Mouse (Mus musculus): Measurements from ENCODE around the gene Etv6. TPM values are rescaled to one million over a fixed set of nuclear protein-coding genes. Genes with fewer than 3 reads are reported as not detected.

Gene Etv6
- polyA plus RNA-seq, 1 experiment, result 16.3 TPM

DNA sequence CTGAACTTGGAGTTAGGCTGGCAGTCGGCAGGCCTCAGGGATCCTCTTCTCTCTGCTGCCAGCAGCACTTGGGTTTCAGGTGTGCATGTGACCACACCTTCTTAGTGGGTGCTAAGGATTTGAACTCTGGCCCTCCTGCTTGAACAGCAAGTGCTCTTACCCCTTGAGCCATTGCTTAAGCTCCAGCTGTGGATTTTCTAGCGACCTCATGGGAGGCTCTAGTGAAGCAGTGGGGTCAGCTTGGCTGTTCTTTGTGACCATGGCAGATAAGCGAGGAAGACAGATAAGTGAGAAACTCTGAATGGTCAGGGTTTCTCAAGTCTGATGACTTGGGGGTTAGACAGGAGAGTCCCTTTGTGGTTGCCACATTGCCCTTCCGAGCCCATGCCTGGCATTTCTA lies 55.4 kb downstream of the Etv6 start:
- H3K4me1 ChIP-seq (ENCODE audit: control insufficient read depth, insufficient read depth, low read length), result peaks cover 5% of the 10 kb centered on the region; the same call in 1 of the 2 replicates
- no peak overlapping the region for H3K4me3 ChIP-seq (ENCODE audit: insufficient read depth, low read depth, low read length)
- 85% methylated on average over 4 of the region's 4 CpGs for WGBS
- TF ChIP-seq POLR2A (IDR thresholded peaks at IDR 0.05; ENCODE audit: low read depth, low read length) (no peak), CTCF (conservative IDR thresholded peaks at IDR 0.05; ENCODE audit: insufficient read depth, insufficient read length, low read depth, low read length) (no peak)
- H3K36me3 ChIP-seq (ENCODE audit: control insufficient read depth, insufficient read depth, low read length), result no peaks in the 10 kb centered on the region
- no peak overlapping the region for H3K27ac ChIP-seq (ENCODE audit: insufficient read depth, low read depth, low read length)
- no peaks in the 10 kb centered on the region for H3K27me3 ChIP-seq (replicated peaks; ENCODE audit: control insufficient read depth, insufficient read depth, low read length)
- no peak for DNase-seq

DNA sequence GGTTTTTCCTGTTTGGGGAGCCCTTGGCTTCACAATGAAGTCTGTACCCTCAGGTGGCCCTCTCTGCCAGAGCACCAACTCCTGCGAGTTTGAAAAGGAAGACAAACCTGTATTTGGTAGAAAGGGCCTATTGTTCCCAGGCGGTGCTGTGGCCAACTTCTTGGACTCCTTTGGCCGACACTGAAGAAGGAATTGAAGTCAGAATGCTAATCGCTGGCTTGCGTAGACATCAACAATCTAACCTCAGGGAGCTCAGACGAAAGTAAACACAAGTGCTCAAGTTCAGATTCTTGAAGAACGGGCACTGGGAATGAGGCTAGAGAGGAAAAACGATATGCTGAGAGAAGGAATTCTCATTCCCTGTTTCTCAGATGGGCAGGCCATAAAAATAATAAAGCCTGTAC lies 55.9 kb downstream of the Etv6 start:
- DNase-seq, result no peak
- H3K27ac ChIP-seq (ENCODE audit: insufficient read depth, low read depth, low read length), result no peak overlapping the region

DNA sequence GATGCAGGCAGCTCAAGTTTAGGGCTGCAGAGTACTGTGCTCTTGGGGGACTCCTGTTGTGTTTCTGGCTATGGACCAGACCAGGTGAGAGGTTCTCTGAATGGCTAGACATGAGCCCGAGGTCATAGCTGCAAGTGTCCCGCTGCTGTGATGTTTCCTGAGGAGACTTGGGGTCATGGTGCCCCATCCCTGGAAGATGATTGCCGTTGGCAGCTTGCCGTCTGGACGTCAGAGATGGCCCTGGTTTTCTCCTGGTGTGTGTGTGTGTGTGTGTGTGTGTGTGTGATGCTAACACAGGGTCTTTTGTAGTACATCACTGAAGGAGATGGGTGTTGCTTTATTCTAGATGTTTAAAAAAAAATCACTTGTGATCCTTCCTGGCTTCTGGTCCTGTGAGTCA lies 58.6 kb downstream of the Etv6 start:
- no peak for TF ChIP-seq POLR2A (IDR thresholded peaks at IDR 0.05; ENCODE audit: low read depth, low read length)
- H3K27ac ChIP-seq (ENCODE audit: insufficient read depth, low read depth, low read length), result no peak overlapping the region
- H3K4me1 ChIP-seq (ENCODE audit: control insufficient read depth, insufficient read depth, low read length), result peaks cover 5% of the 10 kb centered on the region; the same call in 1 of the 2 replicates
- no peak for DNase-seq
- H3K27me3 ChIP-seq (replicated peaks; ENCODE audit: control insufficient read depth, insufficient read depth, low read length), result no peaks in the 10 kb centered on the region
- no peak overlapping the region for H3K4me3 ChIP-seq (ENCODE audit: insufficient read depth, low read depth, low read length)
- no peaks in the 10 kb centered on the region for H3K36me3 ChIP-seq (ENCODE audit: control insufficient read depth, insufficient read depth, low read length)
- WGBS, result 84% methylated on average over 5 of the region's 5 CpGs

More for the DNA sequence above, 55.9 kb downstream of the Etv6 start:
- peaks cover 5% of the 10 kb centered on the region; the same call in 1 of the 2 replicates for H3K4me1 ChIP-seq (ENCODE audit: control insufficient read depth, insufficient read depth, low read length)
- TF ChIP-seq POLR2A (IDR thresholded peaks at IDR 0.05; ENCODE audit: low read depth, low read length) (no peak), CTCF (conservative IDR thresholded peaks at IDR 0.05; ENCODE audit: insufficient read depth, insufficient read length, low read depth, low read length) (no peak)
- no peaks in the 10 kb centered on the region for H3K36me3 ChIP-seq (ENCODE audit: control insufficient read depth, insufficient read depth, low read length)
- no peaks in the 10 kb centered on the region for H3K27me3 ChIP-seq (replicated peaks; ENCODE audit: control insufficient read depth, insufficient read depth, low read length)
- no peak overlapping the region for H3K4me3 ChIP-seq (ENCODE audit: insufficient read depth, low read depth, low read length)
- WGBS, result 66% methylated on average over 8 of the region's 8 CpGs

DNA sequence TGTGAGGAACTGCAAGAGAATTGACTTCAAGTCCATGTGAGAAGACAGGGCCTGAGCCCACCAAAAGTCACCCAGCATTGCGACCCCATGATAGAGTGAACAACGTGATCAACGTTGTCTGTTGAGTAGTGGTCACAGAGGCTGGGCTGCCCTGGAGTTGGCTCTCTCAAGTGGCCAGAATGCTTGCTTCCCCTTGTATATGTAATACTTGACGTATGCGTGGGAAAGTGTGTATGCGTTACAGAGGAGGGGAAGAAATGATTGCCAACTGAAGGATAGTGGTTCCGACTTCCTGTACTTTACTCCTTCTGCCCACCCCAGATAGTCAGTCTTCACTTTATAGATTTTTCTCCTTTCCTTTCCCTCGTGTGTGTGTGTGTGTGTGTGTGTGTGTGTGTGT lies 59.1 kb downstream of the Etv6 start:
- H3K4me1 ChIP-seq (ENCODE audit: control insufficient read depth, insufficient read depth, low read length), result peaks cover 3% of the 10 kb centered on the region; the same call in 1 of the 2 replicates
- WGBS, result 87% methylated on average over 8 of the region's 8 CpGs
- no peak overlapping the region for H3K4me3 ChIP-seq (ENCODE audit: insufficient read depth, low read depth, low read length)
- TF ChIP-seq POLR2A (IDR thresholded peaks at IDR 0.05; ENCODE audit: low read depth, low read length), result no peak
- TF ChIP-seq CTCF (conservative IDR thresholded peaks at IDR 0.05; ENCODE audit: insufficient read depth, insufficient read length, low read depth, low read length), result no peak
- DNase-seq, result no peak
- H3K27ac ChIP-seq (ENCODE audit: insufficient read depth, low read depth, low read length), result no peak overlapping the region
- no peaks in the 10 kb centered on the region for H3K27me3 ChIP-seq (replicated peaks; ENCODE audit: control insufficient read depth, insufficient read depth, low read length)
- no peaks in the 10 kb centered on the region for H3K36me3 ChIP-seq (ENCODE audit: control insufficient read depth, insufficient read depth, low read length)

DNA sequence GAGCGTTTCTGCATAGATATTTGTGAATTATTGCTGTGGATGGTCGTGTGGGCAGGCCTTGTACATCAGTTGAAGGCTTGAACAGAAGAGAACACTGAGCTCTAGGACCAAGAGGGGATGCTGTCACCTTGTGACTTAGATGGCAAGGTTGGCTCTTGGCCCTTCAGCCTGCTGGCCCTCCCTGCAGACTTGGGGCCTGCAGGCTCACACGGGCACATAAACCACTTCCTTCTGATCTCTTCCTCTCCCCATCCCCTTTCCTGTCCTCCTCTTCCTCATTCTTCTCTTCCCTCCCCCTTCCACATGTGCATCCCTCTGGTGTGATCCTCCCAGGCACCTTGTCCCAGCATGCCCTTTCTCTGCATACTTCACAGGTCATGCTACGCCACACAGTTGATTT lies 60.1 kb downstream of the Etv6 start:
- DNase-seq, result no peak
- Histone ChIP-seq H3K27me3 (replicated peaks; ENCODE audit: control insufficient read depth, insufficient read depth, low read length) (no peaks in the 10 kb centered on the region), H3K4me1 (ENCODE audit: control insufficient read depth, insufficient read depth, low read length) (0 out of 2 replicates have a peak, but pooled peaks cover under 1% of the 10 kb centered on the region), H3K27ac (ENCODE audit: insufficient read depth, low read depth, low read length) (no peak overlapping the region), H3K4me3 (ENCODE audit: insufficient read depth, low read depth, low read length) (no peak overlapping the region), H3K36me3 (ENCODE audit: control insufficient read depth, insufficient read depth, low read length) (no peaks in the 10 kb centered on the region)
- TF ChIP-seq POLR2A (IDR thresholded peaks at IDR 0.05; ENCODE audit: low read depth, low read length) (no peak), CTCF (conservative IDR thresholded peaks at IDR 0.05; ENCODE audit: insufficient read depth, insufficient read length, low read depth, low read length) (no peak)
- WGBS, result 65% methylated on average over 4 of the region's 4 CpGs

DNA sequence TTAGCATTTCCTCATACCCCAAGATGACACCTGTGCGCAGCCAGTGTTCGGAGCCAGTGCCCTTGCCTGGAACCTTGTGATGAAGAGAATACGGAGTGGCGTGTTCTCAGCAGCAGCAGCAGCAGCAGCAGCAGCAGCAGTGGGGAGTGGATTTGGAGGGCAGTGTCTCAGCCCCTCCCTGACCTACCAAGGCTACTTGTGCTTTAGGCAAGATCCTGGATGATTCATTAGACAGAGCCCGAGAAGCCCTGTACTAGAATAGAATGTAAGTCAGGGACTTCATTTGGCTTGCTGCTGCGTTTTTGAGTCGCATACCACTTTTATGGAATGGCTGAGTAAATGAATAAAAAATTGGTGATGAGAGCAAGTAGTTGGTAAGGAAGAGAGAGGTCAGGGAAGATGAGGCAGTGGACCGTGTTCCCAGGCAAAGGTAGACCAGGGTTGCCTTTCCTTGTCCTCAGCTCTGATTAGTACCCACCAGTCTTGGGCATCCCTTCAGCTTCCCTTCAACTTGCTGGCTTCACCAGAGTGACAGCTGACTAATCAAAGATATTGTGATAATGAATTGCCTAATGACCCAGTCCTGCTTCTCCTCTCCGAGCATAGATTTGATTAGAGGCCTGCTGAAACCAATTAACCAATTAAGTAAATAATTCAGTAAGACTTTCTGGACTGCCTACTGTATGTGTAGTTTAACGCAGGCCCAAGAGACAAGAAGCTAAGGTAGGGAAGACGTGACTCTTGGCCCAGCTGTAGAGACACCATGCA lies 64.7 kb downstream of the Etv6 start:
- no peak for DNase-seq
- TF ChIP-seq CTCF (conservative IDR thresholded peaks at IDR 0.05; ENCODE audit: insufficient read depth, insufficient read length, low read depth, low read length), result no peak
- H3K4me1 ChIP-seq (ENCODE audit: control insufficient read depth, insufficient read depth, low read length), result peaks cover 4% of the 10 kb centered on the region; the same call in 1 of the 2 replicates
- WGBS, result 73% methylated on average over 11 of the region's 11 CpGs
- H3K27ac ChIP-seq (ENCODE audit: insufficient read depth, low read depth, low read length), result no peak overlapping the region
- no peaks in the 10 kb centered on the region for H3K36me3 ChIP-seq (ENCODE audit: control insufficient read depth, insufficient read depth, low read length)
- H3K4me3 ChIP-seq (ENCODE audit: insufficient read depth, low read depth, low read length), result no peak overlapping the region
- H3K27me3 ChIP-seq (replicated peaks; ENCODE audit: control insufficient read depth, insufficient read depth, low read length), result no peaks in the 10 kb centered on the region

DNA sequence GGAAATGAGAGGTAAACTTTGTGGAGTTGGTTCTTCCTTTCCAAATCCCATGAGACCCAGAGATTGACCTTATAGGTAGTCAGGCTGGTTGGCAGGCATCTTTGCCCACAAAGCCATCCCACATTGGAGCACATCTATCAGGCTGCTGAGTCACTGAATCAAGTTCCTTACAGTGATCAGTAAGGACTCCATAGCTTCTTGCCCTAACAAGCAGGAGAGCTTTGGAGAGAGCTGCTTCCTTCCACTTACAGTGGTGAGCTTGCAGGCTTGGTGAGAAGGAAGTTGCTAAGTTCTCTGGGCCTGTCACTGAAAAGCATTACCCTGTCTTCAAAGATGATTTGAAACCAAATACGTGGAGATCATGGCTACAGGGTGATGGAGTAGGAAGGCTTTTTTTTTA lies 66.9 kb downstream of the Etv6 start:
- H3K27ac ChIP-seq (ENCODE audit: insufficient read depth, low read depth, low read length), result no peak overlapping the region
- no peaks in the 10 kb centered on the region for H3K27me3 ChIP-seq (replicated peaks; ENCODE audit: control insufficient read depth, insufficient read depth, low read length)
- peaks cover 6% of the 10 kb centered on the region; the same call in 1 of the 2 replicates for H3K4me1 ChIP-seq (ENCODE audit: control insufficient read depth, insufficient read depth, low read length)
- 84% methylated on average over 1 of the region's 1 CpGs for WGBS
- no peaks in the 10 kb centered on the region for H3K36me3 ChIP-seq (ENCODE audit: control insufficient read depth, insufficient read depth, low read length)
- TF ChIP-seq POLR2A (IDR thresholded peaks at IDR 0.05; ENCODE audit: low read depth, low read length), result no peak
- TF ChIP-seq CTCF (conservative IDR thresholded peaks at IDR 0.05; ENCODE audit: insufficient read depth, insufficient read length, low read depth, low read length), result no peak
- H3K4me3 ChIP-seq (ENCODE audit: insufficient read depth, low read depth, low read length), result no peak overlapping the region
- DNase-seq, result no peak

Measured in kidney, adult 2 months (tissue).